Mouse (Mus musculus): ENCODE data around the gene Gm15085. TPM values are rescaled to one million over a fixed set of nuclear protein-coding genes. Genes with fewer than 3 reads are reported as not detected.
"Not testable (repeated sequence)": the region's sequence is repeated elsewhere in the genome, so short reads cannot be mapped to it uniquely, and the experiment has no call there.

The Gm15085 gene
- polyA plus RNA-seq (2012; rRNA removed) (not detected in 2 replicates), polyA plus RNA-seq (2014; fragmentation: Nextera tagmentation; extraction: Ambion mirVana) (not detected in 2 replicates)

GRCm38 (mm10) chrX:149447317-149447716, at the start of gene Gm15085:
Gene Gm15085 (plus strand): TSS chrX:149447617.
- not testable (repeated sequence) for DNase-seq (ENCODE audit: low read depth in 3 of 3, low spot score in 3 of 3); H3K4me1 ChIP-seq (replicated peaks; ENCODE audit: control insufficient read depth in 2 of 2, insufficient read depth in 2 of 2, low read length in 1 of 2); H3K4me3 ChIP-seq (ENCODE audit: insufficient read depth in 1 of 2, low read depth in 2 of 2, low read length in 2 of 2); H3K9me3 ChIP-seq (ENCODE audit: control insufficient read depth, low read length); H3K9ac ChIP-seq (replicated peaks); H3K27ac ChIP-seq; H3K4me2 ChIP-seq (ENCODE audit: low read depth); ATAC-seq (ENCODE audit: insufficient read depth); H3K27me3 ChIP-seq (ENCODE audit: control insufficient read depth, insufficient read depth, low read length); H3K36me3 ChIP-seq (replicated peaks; ENCODE audit: control insufficient read depth, insufficient read depth, low read depth)
- no CpG with 5 or more reads among the region's 6 CpGs for WGBS (ENCODE audit: insufficient replicate concordance)

Other genes starting within 250 kb of the Gm15085 start
- not detected in 2 replicates for gene Gm15093, start 175.2 kb upstream of the Gm15085 start, polyA plus RNA-seq (2012; rRNA removed)
- gene Gm15093, start 175.2 kb upstream of the Gm15085 start, polyA plus RNA-seq (2014; fragmentation: Nextera tagmentation; extraction: Ambion mirVana) = not detected in 2 replicates
- not detected in 2 replicates for gene Gm10439, start 147.0 kb downstream of the Gm15085 start, polyA plus RNA-seq (2012; rRNA removed)
- gene Gm10439, start 147.0 kb downstream of the Gm15085 start, polyA plus RNA-seq (2014; fragmentation: Nextera tagmentation; extraction: Ambion mirVana) = not detected in 2 replicates